Mouse (Mus musculus): Measurements from ENCODE around the gene Stox1. TPM values are rescaled to one million over a fixed set of nuclear protein-coding genes. Genes with fewer than 3 reads are reported as not detected.

The Stox1 gene
- polyA plus RNA-seq, 1 experiment from 2014 or later = 4.6 TPM

DNA sequence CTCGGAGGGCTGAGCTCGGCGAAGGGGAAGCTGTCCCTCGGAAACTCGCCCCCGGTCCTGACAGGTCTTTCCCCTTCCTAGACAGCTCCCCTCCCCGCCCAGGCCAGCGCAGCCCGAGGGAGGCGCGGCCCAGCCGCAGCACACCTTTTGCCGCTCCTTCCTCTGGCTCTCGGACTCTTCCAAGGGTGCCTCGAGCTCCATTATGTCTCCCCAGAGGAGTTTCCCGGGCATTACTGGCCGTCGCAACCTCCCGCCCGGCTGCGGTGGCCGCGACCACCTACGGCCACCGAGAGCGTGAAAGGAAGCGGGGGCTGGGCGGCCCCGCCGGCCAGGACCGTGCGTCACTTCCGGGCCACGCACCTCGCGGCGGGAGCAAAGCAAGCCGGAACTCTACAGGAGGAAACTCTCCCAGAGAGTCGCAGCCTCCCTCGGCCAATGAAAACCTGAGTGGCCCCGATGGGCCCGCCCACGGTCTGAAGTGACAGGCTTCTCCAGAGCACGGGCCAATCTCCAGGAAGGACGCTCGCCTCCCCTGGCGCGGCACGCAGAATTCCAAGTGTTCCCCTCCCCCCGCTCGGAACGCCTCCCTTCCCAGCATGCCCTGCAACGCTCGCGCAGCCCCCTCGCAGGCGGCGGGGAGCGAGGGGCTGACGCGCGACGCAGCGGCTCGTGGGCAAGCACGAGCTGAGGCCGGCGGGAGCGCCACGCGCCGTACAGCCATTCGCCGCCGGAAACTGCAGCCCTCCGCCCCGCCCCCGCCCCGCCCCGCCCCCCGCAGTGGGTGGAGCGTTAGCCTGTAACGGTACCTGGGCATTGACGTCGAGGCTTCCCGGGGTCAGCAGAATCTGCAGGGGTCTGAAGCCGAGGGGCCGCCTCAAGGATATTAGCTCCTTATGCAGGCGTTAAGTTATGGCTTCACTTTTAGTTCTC lies 74.8 kb downstream of the Stox1 start, which contains the start of gene Ddx50:
TSS of gene Ddx50 (minus strand) at position 338 of the 930 bp plus-strand sequence.
- WGBS = under 1% methylated on average over 86 of the region's 89 CpGs
- peak; percentile 100 for ATAC-seq (ENCODE audit: low read depth)
- Histone ChIP-seq H3K9me3 (ENCODE audit: control insufficient read depth, low read length) (no peaks in the 10 kb centered on the region), H3K27ac (ENCODE audit: low read depth, low read length) (peak within 1 kb of the TSS; percentile 90), H3K36me3 (ENCODE audit: control insufficient read depth, insufficient read depth, low read length) (peaks cover 10% of the 10 kb centered on the region), H3K27me3 (ENCODE audit: control insufficient read depth, insufficient read depth, low read length) (no peaks in the 10 kb centered on the region), H3K4me1 (ENCODE audit: control insufficient read depth, insufficient read depth, low read length) (peaks cover 12% of the 10 kb centered on the region), H3K4me3 (ENCODE audit: low read depth, low read length) (peak within 1 kb of the TSS; percentile 68), H3K4me2 (ENCODE audit: low read depth, low read length) (peak within 1 kb of the TSS; percentile 56), H3K9ac (replicated peaks; ENCODE audit: low read depth, low read length) (peak within 1 kb of the TSS; percentile 72)

DNA sequence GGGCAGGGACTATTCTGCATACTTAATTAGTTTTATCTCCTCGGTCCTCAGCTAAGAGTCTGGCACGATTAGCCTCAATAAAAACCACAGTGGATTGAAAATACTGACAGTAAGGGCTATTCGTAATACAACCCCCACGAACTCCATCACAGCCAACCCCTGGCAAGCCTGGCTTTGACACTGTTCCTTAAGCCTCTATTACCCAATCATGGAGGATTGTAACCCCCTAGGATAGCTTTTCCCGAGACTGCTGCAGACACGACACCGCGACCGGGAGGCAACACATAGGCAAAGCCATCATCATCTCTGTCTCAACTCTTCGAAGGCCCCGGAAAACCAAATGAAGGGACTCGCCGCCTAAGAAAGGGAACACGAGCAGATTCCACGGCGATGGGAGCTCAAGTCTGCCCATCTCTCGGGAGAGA lies 75.6 kb downstream of the Stox1 start:
- Histone ChIP-seq H3K9ac (replicated peaks; ENCODE audit: low read depth, low read length) (peak overlapping the region; percentile 72), H3K9me3 (ENCODE audit: control insufficient read depth, low read length) (no peaks in the 10 kb centered on the region)
- under 1% methylated on average over 17 of the region's 17 CpGs for WGBS

More for the DNA sequence above, 75.6 kb downstream of the Stox1 start:
- peaks cover 12% of the 10 kb centered on the region for H3K4me1 ChIP-seq (ENCODE audit: control insufficient read depth, insufficient read depth, low read length)
- no peak for ATAC-seq (ENCODE audit: low read depth)
- H3K4me3 ChIP-seq (ENCODE audit: low read depth, low read length) = peak overlapping the region; percentile 68
- no peaks in the 10 kb centered on the region for H3K27me3 ChIP-seq (ENCODE audit: control insufficient read depth, insufficient read depth, low read length)
- H3K27ac ChIP-seq (ENCODE audit: low read depth, low read length) = peak overlapping the region; percentile 90
- H3K36me3 ChIP-seq (ENCODE audit: control insufficient read depth, insufficient read depth, low read length) = peaks cover 16% of the 10 kb centered on the region
- H3K4me2 ChIP-seq (ENCODE audit: low read depth, low read length) = peak overlapping the region; percentile 56

Small RNA genes within 50 kb of the gene (microRNA-seq; reads per million reads assigned to microRNA genes)
- gene Mir7215 = not detected

Other genes starting within 250 kb of the Stox1 start
- 57.5 and 63.4 TPM in 2 replicates for gene Vps26a, start 239.3 kb downstream of the Stox1 start, polyA plus RNA-seq (2014; fragmentation: Nextera tagmentation; extraction: Ambion mirVana)
- gene Srgn, start 198.7 kb downstream of the Stox1 start, polyA plus RNA-seq (2014; fragmentation: Nextera tagmentation; extraction: Ambion mirVana) = 4.6 and 8.6 TPM in 2 replicates
- gene Kif1bp, start 147.7 kb downstream of the Stox1 start, polyA plus RNA-seq (2014; fragmentation: Nextera tagmentation; extraction: Ambion mirVana) = 95.7 and 99.8 TPM in 2 replicates
- gene Ddx21, start 123.8 kb downstream of the Stox1 start, polyA plus RNA-seq (2014; fragmentation: Nextera tagmentation; extraction: Ambion mirVana) = 17.9 and 20.9 TPM in 2 replicates
- 85.7 and 98.4 TPM in 2 replicates for gene Ddx50, start 74.9 kb downstream of the Stox1 start, polyA plus RNA-seq (2014; fragmentation: Nextera tagmentation; extraction: Ambion mirVana)
- gene Ccar1, start 66.2 kb upstream of the Stox1 start, polyA plus RNA-seq (2014; fragmentation: Nextera tagmentation; extraction: Ambion mirVana) = 110 TPM in 2 replicates
- gene Tet1, start 182.9 kb upstream of the Stox1 start, polyA plus RNA-seq (2014; fragmentation: Nextera tagmentation; extraction: Ambion mirVana) = 47.9 and 52.2 TPM in 2 replicates
- gene Slc25a16, start 194.5 kb upstream of the Stox1 start, polyA plus RNA-seq (2014; fragmentation: Nextera tagmentation; extraction: Ambion mirVana) = 18.3 and 19.3 TPM in 2 replicates
- gene Dna2, start 220.9 kb upstream of the Stox1 start, polyA plus RNA-seq (2014; fragmentation: Nextera tagmentation; extraction: Ambion mirVana) = 4.8 and 5.1 TPM in 2 replicates